Mouse (Mus musculus) ZHBTc4 (cell line): ENCODE data around the gene Gm26661.

Source experiments
- DNase-seq: peaks from one replicate; pipeline ENCODE4 v3.0.0-alpha.2; 2011; ENCODE audit warnings: low read depth, low spot score

Gene Gm26661

DNA sequence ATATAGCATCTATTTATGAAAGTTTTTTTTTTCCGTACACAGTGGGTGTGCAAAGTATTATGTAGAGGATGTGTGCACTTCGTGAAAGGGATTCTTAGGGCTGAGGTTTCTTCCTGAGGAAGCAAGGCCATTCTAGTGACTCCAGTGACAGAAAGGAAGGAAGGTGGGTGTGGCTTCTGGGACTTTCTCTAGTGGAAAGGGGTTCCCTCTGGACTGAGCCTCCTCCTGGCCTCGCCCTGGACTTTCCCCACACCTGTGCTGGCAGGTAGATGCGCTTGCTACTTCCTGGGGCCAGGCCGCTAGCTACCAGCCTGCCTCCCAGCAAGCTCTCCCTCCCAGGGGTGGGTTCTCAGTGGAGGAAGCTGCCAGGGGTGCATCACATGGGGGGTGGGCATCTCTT lies 28.1 kb downstream of the Gm26661 start:
- DNase-seq = no peak

DNA sequence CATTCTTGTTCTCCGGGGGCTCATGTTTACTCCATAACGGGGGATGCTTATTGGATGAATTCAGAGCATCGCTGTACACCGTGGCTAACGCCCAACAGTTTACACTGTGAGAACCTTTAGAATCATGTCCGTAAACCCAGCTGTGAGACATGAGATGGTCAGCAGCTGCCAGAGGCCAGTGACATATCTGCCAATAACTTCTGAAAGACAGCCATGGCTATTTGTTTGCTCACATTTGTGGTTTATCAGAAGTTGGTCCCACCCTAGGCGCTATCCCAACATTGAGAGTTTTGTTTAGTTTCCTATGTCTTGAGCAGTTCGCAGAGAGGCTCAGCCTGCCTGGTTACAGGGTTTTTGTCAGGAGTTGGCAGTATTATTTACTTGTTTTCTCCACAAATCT lies 30.0 kb downstream of the Gm26661 start:
- DNase-seq = no peak

DNA sequence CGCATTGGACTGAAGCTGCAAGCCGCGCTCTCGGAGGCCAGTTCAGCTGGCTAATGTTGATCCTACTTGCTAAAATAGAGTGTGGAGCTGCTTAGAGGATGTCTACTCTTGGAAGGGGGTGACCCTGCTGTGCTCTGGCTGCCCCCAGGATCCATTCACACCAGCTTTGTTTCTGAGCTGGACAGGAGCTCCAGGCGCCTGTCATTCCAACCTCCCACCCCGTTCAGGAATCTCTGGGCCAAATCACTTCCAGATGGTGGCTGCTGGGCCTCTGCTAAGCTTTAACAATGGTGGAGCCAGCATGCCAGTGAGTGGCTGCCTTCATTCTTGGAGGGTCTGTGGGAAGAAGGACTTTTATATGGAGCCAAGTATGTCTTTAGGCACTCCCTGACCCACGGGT lies 31.3 kb downstream of the Gm26661 start:
- DNase-seq = peak; percentile 55

DNA sequence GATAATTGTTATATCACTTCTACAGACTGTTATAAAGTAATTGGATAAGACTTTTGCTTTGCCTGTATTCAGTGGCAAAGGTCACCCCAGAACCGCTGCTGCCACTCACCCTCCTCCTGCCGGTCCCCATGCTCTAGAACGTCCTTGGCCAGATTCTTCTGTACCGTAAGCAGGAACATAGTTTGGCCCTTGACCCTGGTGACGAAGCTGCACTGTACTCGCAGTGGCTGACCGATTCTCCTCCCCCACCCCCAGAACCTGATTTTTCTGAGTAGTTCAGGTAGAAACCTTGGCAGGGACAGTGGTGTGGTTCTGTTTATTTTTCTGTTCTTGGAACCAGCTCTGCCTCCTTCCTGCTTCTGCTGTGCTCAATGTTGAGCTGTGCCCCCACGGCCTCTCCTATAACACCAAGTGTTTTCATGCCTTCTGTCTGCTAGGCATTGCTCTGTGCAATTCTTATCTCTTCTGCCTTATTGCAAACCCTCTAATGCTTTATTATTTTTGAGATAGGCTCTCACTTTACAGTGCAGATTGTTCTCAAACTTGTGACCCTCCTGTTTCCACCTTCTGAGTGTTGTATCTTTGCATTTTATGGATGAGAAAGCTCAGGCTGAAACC lies 33.4 kb downstream of the Gm26661 start:
- no peak for DNase-seq

DNA sequence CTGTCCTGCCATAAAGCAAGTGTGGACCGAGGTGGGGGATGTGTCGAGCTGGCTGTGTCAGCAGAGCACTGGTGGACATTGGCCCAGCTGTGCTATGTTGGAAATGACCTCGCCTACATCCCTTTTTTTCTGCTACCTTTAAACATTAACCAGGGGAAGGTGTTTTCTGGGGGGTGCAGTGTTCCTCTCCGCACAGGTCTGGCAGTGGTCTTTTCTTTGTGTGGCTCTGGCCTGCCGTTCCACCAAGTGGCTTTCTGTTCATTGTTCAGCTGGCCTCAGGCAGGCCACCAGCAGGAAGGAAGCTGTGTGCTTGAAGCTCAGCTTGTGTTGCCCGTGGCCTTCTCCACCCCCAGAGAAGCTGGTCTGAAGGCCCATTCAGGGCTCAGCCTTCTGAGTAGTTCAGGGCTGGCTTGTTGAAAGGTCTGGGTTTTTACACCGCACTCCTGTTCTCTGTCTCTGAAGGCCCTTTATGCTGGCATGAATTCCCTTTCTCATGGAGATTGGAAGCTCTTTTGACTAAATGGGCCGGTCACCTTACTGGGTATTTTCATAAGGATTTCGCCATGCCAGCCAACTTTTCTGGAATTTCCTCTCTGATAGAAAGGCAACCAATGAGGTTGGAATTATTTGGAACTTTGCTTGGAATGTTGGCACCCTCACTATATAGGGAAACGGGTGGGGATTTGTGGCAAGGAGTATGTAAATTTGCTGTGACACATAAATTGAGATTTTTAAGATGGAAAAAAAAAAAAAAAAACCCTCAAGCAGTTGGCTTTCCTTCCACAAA lies 35.0 kb downstream of the Gm26661 start:
- peak; percentile 47 for DNase-seq

DNA sequence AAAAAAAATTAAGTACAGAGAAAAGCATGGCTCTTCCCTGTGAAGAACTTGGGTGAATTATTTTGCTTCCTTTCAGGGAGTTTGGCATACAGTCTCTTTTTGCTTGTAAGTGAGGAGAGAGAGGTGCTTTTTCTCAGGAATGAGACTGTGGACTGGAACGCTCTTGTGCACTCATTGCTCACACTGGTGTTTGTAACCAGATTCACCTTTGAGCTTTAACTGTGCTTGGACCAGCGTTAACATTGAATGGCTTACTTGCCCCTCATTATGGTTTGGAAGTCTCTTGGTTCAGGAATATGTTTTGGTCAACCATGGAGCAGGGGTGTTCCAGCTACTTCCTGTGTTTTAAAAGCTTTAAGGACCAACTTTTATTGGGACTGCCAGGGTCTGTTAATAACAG lies 37.8 kb downstream of the Gm26661 start:
- DNase-seq = no peak

DNA sequence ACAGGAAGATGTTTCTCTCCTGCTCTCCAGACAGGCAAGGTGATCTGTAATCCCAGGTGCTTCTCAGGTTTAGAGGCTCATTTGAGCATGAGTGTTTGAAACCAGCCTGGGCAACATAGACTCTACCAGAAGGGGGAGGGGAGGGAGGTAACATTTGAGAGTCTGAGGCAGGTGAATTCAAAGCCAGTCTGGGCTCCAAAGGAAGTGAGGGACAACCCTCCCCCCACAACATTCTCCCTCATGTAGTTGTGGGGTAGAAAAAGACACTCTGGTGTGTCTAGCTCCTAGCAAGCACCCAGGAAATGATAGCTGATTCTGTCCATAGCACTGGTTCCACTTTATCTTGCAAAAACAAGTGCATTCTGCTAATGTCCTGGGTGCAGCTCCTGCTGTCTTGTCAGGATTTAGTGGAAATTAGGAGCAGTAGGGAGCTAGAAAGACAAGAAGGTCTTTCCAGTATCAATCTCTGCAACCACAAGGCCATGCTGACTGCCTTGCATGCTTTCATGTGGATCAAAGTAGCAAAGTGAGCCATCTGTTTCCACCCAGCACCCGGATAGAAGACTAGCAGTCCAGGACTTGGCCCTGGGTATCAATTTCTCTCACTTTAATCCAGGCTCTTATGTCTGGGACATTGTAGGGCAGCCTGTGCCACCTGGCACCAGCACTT lies 40.5 kb downstream of the Gm26661 start:
- DNase-seq = no peak

DNA sequence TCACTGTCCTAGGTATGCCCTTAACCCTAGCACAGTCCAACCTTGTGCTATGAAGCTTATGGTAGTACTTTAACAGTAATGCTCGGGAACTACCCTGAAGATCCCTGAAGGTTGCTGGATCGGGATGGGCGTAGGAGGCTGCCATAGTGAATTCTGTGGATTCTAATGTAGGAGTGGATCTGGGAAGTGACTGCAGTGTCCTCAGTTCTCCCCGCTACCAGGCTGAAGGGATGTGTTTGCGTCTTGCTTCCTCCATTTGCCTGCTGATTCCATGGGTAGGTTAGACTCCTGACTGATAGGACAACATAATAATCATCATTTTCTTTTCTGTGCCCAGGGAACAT lies 41.0 kb downstream of the Gm26661 start:
- no peak for DNase-seq

DNA sequence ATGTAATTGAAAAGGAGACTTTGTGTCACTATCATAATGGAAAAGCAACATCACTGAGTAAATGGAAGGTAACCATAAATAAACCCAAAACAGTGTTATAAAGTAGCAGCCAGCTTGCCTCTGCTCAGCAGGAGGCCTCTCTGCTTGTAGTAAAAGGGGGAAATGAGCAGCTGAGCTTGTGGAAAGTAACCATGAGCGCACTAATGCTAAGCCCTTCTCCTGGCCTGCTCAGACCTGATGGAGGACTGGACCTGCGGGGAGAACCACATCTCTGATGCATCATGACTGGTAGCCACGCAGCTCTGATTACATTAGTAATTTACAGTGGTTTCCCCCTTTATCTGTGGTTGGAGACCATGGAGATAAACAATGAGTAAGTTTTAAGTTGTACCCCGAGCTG lies 42.1 kb downstream of the Gm26661 start:
- DNase-seq = no peak

DNA sequence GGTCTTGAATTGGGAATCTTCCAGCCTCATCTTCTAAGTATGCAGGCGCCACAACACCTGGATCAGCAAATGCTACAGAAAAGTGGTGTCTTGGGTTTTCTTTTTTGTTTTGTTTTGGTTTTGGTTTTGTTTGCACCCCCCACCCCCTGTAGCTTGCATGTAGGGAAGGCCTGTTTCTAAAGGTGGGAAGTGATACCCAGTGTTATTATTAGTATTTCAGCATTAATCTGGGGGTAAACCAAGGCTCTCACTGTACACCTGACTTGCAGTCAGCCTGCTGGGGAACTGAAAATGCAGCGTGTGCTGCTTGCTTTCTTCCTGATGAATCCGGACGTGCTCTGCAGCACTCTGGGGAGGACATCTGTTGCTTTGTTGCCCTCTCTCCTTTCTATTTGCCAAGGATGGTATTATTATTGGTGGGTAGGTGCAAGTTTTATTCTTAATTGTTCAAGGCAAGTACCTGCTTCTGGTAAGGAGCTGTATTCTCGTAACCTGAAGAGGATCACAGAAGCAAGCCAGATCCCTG lies 47.2 kb downstream of the Gm26661 start:
- no peak for DNase-seq

DNA sequence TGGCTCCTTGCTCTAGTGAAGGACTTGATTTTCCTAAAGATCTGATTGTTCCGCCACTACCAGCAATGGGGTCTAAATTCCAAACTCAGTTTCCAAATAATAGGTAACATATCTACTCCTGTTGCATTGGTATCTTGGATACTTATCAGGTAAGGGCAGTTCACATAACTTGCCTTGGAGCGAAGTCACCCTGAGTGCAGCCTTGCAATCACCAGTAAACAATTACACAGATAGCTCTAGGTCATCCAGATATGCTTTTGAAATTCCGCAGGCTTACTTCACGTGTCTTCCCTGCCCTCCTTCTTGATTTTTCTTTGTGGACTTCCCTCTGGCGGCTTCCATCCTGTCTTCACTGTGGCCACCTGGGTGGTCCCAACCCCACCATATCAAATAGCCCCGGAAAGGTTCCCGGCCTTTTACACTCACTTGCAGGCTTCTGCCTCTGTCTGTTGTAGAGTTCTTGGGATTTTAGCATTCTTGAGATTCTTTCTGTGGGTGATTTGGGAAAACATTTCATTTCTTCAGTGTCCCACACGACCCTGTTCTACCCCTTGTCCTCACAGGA lies 48.6 kb downstream of the Gm26661 start:
- DNase-seq = no peak
